Mouse (Mus musculus) 3T3-L1 (cell line): ENCODE results near the gene Prss12.

ENCODE experiments used
- DNase-seq: peaks from one replicate; pipeline ENCODE4 v3.0.0-alpha.2; 2015; ENCODE audit warnings: low read depth, low spot score

Gene Prss12

DNA sequence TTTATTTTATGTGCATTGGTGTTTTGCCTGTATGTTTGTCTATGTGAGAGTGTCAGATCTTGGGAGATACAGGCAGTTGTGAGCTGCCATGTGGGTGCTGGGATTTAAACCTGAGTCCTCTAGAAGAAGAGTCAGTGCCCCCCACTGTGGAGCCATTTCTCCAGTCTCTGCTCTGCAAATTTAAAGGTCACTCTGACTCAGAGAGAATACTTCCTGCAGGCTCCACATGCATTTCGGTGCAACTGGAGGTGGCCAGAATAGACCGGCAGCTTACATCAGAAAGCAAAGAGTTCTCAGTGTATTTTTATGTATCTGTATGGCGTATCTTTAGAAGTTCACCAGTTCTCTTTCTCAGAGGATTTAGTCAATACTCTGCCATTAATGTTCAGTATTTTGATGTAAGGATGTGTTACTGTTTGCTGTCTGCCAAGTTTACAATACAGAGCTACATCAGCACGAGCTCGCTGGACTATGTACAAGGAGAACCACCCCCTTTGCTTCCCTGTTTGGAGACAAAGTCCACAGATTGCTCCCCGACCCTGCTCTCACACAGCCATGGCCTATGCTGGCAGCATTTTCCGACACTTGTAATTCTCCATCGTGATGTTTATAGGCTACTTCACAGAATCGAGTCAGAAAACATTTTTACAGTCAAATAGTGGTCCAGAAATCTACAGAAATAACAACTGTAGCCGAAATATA, 81.2 kb downstream of the Prss12 start:
- no peak for DNase-seq

GRCm38 (mm10) chr3:123531124-123531523, 84.4 kb downstream of the Prss12 start:
- no peak for DNase-seq

GRCm38 (mm10) chr3:123537279-123537678, 90.6 kb downstream of the Prss12 start:
- no peak for DNase-seq

- no peak for DNase-seq
Observed at GRCm38 (mm10) chr3:123543585-123544304, 97.0 kb downstream of the Prss12 start.

DNA sequence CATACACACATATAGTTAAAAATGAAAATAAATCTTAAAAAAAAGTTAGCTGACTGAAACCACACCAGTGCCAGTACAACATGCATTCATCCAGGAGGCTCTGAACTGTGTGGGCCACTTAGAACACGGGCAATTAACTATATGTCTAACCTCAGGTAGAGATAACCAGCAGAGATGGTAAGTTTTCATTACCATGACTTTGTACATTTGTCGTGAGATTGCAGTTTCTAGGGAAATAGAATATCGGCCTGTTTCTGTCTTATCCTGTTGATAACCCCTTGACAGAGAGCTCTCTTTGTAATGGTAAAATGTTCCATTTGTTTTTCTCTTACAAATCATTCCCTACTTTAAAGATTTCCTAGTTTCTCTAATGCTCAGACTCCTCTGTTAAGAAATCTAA, 103.8 kb downstream of the Prss12 start:
- no peak for DNase-seq

DNA sequence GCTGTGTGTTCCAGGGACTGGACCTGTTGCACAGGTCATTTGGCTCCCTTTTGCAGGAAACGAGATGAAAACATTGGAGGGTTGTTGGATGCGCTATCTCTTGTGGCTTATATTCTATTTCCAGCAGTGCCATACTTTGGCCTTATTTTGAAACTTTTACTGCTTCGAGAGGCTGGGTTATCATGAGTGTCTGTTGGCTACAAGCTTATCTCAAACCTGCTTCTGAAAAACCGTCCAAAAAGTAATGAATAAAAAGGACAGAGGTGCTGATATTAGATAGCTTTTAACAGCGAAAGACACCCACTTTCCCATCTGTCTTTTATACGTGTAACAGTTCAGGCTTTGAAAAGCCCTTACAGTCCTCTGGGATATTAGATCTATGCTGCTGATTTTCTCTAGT, 107.2 kb downstream of the Prss12 start:
- no peak for DNase-seq

DNA sequence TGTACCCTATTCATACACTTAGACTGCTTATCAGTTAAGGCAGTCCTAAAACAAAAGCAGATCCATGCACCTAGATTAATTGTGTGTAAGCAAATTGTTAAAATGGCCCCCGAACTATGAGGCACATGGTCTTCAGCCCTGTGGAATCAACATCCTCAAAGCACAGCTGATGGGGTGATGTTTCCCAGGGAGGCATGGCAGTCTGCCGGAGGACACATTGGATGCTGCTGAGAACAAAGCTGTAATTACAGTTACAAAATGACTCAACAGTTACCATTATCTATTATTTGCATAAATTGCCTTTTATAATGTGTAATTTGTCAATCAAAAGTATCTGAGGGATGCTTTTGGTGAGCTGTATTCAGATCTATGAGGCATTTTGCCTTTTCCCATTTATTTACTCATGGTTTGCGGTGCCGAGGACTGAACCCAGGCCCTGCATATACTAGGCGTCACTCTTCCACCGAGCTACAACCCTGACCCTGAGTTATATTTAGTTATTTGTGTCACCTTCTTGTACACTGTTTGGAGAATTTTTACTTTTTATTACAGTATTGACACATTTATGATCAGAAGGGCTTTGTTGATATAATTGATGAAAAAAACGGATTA, 108.6 kb downstream of the Prss12 start:
- DNase-seq, result no peak
